Mouse (Mus musculus): ENCODE results near the gene Rgs7. TPM values are rescaled to one million over a fixed set of nuclear protein-coding genes. Genes with fewer than 3 reads are reported as not detected.

Gene Rgs7
- polyA plus RNA-seq, 1 experiment, result 0.07 TPM

GRCm38 (mm10) chr1:175359411-175360366, 132.6 kb downstream of the Rgs7 start:
- Histone ChIP-seq H3K4me3 (ENCODE audit: insufficient read depth, poor library complexity, severe bottlenecking) (no peak overlapping the region), H3ac (ENCODE audit: control insufficient read depth, insufficient read length, low read depth) (no peak overlapping the region), H3K79me2 (ENCODE audit: control insufficient read depth, insufficient read depth) (no peaks in the 10 kb centered on the region), H3K79me3 (ENCODE audit: low read depth) (no peaks in the 10 kb centered on the region), H3K27me3 (ENCODE audit: control insufficient read depth, insufficient read depth, insufficient read length) (no peaks in the 10 kb centered on the region), H3K36me3 (ENCODE audit: control insufficient read depth, insufficient read depth) (no peaks in the 10 kb centered on the region)
- no peak for TF ChIP-seq CEBPB (IDR thresholded peaks at IDR 0.05; ENCODE audit: low read depth)
- no peak for TF ChIP-seq USF1 (IDR thresholded peaks at IDR 0.05; ENCODE audit: low read depth)
- no peak for TF ChIP-seq MYOG (IDR thresholded peaks at IDR 0.05; ENCODE audit: control insufficient read depth, extremely low read depth, insufficient read length)
- TF ChIP-seq MYOD1 (IDR thresholded peaks at IDR 0.05; ENCODE audit: control insufficient read depth, insufficient read length, low read depth), result no peak
- TF ChIP-seq FOSL1 (IDR thresholded peaks at IDR 0.05; ENCODE audit: insufficient read depth, low read length, poor library complexity, severe bottlenecking), result no peak
- no peak for TF ChIP-seq MAX (IDR thresholded peaks at IDR 0.05)

- H3K79me3 ChIP-seq (ENCODE audit: low read depth), result no peaks in the 10 kb centered on the region
- TF ChIP-seq CTCF (IDR thresholded peaks at IDR 0.05; ENCODE audit: control insufficient read depth, insufficient read depth, insufficient read length) (no peak), CEBPB (IDR thresholded peaks at IDR 0.05; ENCODE audit: low read depth) (no peak), FOSL1 (IDR thresholded peaks at IDR 0.05; ENCODE audit: insufficient read depth, low read length, poor library complexity, severe bottlenecking) (no peak), USF1 (IDR thresholded peaks at IDR 0.05; ENCODE audit: low read depth) (no peak), MYOG (IDR thresholded peaks at IDR 0.05; ENCODE audit: control insufficient read depth, extremely low read depth, insufficient read length) (no peak), MAX (IDR thresholded peaks at IDR 0.05) (no peak), MYOD1 (IDR thresholded peaks at IDR 0.05; ENCODE audit: control insufficient read depth, insufficient read length, low read depth) (no peak)
- H3ac ChIP-seq (ENCODE audit: control insufficient read depth, insufficient read length, low read depth), result no peak overlapping the region
- no peak overlapping the region for H3K4me3 ChIP-seq (ENCODE audit: insufficient read depth, poor library complexity, severe bottlenecking)
- no peaks in the 10 kb centered on the region for H3K79me2 ChIP-seq (ENCODE audit: control insufficient read depth, insufficient read depth)
- H3K27me3 ChIP-seq (ENCODE audit: control insufficient read depth, insufficient read depth, insufficient read length), result no peaks in the 10 kb centered on the region
- H3K36me3 ChIP-seq (ENCODE audit: control insufficient read depth, insufficient read depth), result no peaks in the 10 kb centered on the region
These were observed 139.4 kb downstream of the Rgs7 start for GRCm38 (mm10) chr1:175352921-175353320.

- Histone ChIP-seq H3K27me3 (ENCODE audit: control insufficient read depth, insufficient read depth, insufficient read length) (no peaks in the 10 kb centered on the region), H3K4me3 (ENCODE audit: insufficient read depth, poor library complexity, severe bottlenecking) (no peak overlapping the region), H3ac (ENCODE audit: control insufficient read depth, insufficient read length, low read depth) (no peak overlapping the region), H3K79me3 (ENCODE audit: low read depth) (no peaks in the 10 kb centered on the region), H3K79me2 (ENCODE audit: control insufficient read depth, insufficient read depth) (no peaks in the 10 kb centered on the region), H3K36me3 (ENCODE audit: control insufficient read depth, insufficient read depth) (no peaks in the 10 kb centered on the region)
- no peak for TF ChIP-seq MYOG (IDR thresholded peaks at IDR 0.05; ENCODE audit: control insufficient read depth, extremely low read depth, insufficient read length)
- no peak for TF ChIP-seq CTCF (IDR thresholded peaks at IDR 0.05; ENCODE audit: control insufficient read depth, insufficient read depth, insufficient read length)
- no peak for TF ChIP-seq USF1 (IDR thresholded peaks at IDR 0.05; ENCODE audit: low read depth)
- no peak for TF ChIP-seq MYOD1 (IDR thresholded peaks at IDR 0.05; ENCODE audit: control insufficient read depth, insufficient read length, low read depth)
- no peak for TF ChIP-seq FOSL1 (IDR thresholded peaks at IDR 0.05; ENCODE audit: insufficient read depth, low read length, poor library complexity, severe bottlenecking)
- no peak for TF ChIP-seq MAX (IDR thresholded peaks at IDR 0.05)
- no peak for TF ChIP-seq CEBPB (IDR thresholded peaks at IDR 0.05; ENCODE audit: low read depth)
These were observed 146.1 kb downstream of the Rgs7 start for GRCm38 (mm10) chr1:175346162-175346561.

- Histone ChIP-seq H3K79me3 (ENCODE audit: low read depth) (no peaks in the 10 kb centered on the region), H3K79me2 (ENCODE audit: control insufficient read depth, insufficient read depth) (no peaks in the 10 kb centered on the region), H3ac (ENCODE audit: control insufficient read depth, insufficient read length, low read depth) (no peak overlapping the region), H3K27me3 (ENCODE audit: control insufficient read depth, insufficient read depth, insufficient read length) (no peaks in the 10 kb centered on the region), H3K36me3 (ENCODE audit: control insufficient read depth, insufficient read depth) (no peaks in the 10 kb centered on the region), H3K4me3 (ENCODE audit: insufficient read depth, poor library complexity, severe bottlenecking) (no peak overlapping the region)
- TF ChIP-seq MYOD1 (IDR thresholded peaks at IDR 0.05; ENCODE audit: control insufficient read depth, insufficient read length, low read depth), result no peak
- no peak for TF ChIP-seq FOSL1 (IDR thresholded peaks at IDR 0.05; ENCODE audit: insufficient read depth, low read length, poor library complexity, severe bottlenecking)
- TF ChIP-seq USF1 (IDR thresholded peaks at IDR 0.05; ENCODE audit: low read depth), result no peak
- no peak for TF ChIP-seq MYOG (IDR thresholded peaks at IDR 0.05; ENCODE audit: control insufficient read depth, extremely low read depth, insufficient read length)
- TF ChIP-seq CEBPB (IDR thresholded peaks at IDR 0.05; ENCODE audit: low read depth), result no peak
- TF ChIP-seq CTCF (IDR thresholded peaks at IDR 0.05; ENCODE audit: control insufficient read depth, insufficient read depth, insufficient read length), result no peak
- no peak for TF ChIP-seq MAX (IDR thresholded peaks at IDR 0.05)
These were observed 156.1 kb downstream of the Rgs7 start for GRCm38 (mm10) chr1:175336191-175336590.

- no peaks in the 10 kb centered on the region for H3K79me2 ChIP-seq (ENCODE audit: control insufficient read depth, insufficient read depth)
- TF ChIP-seq MAX (IDR thresholded peaks at IDR 0.05), result no peak
- TF ChIP-seq MYOG (IDR thresholded peaks at IDR 0.05; ENCODE audit: control insufficient read depth, extremely low read depth, insufficient read length), result no peak
- no peak for TF ChIP-seq MYOD1 (IDR thresholded peaks at IDR 0.05; ENCODE audit: control insufficient read depth, insufficient read length, low read depth)
- no peak for TF ChIP-seq USF1 (IDR thresholded peaks at IDR 0.05; ENCODE audit: low read depth)
- no peak for TF ChIP-seq FOSL1 (IDR thresholded peaks at IDR 0.05; ENCODE audit: insufficient read depth, low read length, poor library complexity, severe bottlenecking)
- no peak for TF ChIP-seq CEBPB (IDR thresholded peaks at IDR 0.05; ENCODE audit: low read depth)
- TF ChIP-seq CTCF (IDR thresholded peaks at IDR 0.05; ENCODE audit: control insufficient read depth, insufficient read depth, insufficient read length), result no peak
- H3K79me3 ChIP-seq (ENCODE audit: low read depth), result no peaks in the 10 kb centered on the region
- no peak overlapping the region for H3K4me3 ChIP-seq (ENCODE audit: insufficient read depth, poor library complexity, severe bottlenecking)
- H3K27me3 ChIP-seq (ENCODE audit: control insufficient read depth, insufficient read depth, insufficient read length), result no peaks in the 10 kb centered on the region
- no peaks in the 10 kb centered on the region for H3K36me3 ChIP-seq (ENCODE audit: control insufficient read depth, insufficient read depth)
- no peak overlapping the region for H3ac ChIP-seq (ENCODE audit: control insufficient read depth, insufficient read length, low read depth)
These were observed 159.1 kb downstream of the Rgs7 start for GRCm38 (mm10) chr1:175333041-175333854.

Data from C2C12 (cell line).